Mouse (Mus musculus): Measurements from ENCODE around the gene Abcf1.
"Not testable (repeated sequence)": the region's sequence is repeated elsewhere in the genome, so short reads cannot be mapped to it uniquely, and the experiment has no call there.

Gene Abcf1

GRCm38 (mm10) chr17:35969418-35970389 lies at the start of gene Abcf1:
Gene Abcf1, minus strand, starts transcription at chr17:35969761.
- DNase-seq: peak; percentile 100

GRCm38 (mm10) chr17:36018979-36019378 lies 49.4 kb upstream of the Abcf1 start:
- DNase-seq: peak; percentile 52

- DNase-seq: no peak
These were observed 47.5 kb upstream of the Abcf1 start for GRCm38 (mm10) chr17:36017046-36017445.

GRCm38 (mm10) chr17:36014977-36015376 lies 45.4 kb upstream of the Abcf1 start:
- DNase-seq: no peak

DNA sequence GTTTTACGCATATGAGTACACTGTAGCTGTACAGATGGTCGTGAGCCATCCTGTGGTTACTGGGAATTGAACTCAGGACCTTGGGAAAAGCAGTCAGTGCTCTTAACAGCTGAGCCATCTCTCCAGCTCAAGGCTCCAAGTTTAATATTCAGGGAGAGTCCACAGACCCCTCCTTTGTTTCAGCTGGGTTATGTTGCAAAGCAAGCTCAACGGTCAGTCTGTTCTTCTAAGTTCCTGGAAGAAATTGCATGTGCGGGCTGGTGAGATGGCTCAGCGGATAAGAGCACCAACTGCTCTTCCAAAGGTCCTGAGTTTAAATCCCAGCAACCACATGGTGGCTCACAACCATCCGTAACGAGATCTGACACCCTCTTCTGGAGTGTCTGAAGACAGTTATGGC lies 34.8 kb upstream of the Abcf1 start:
- DNase-seq: not testable (repeated sequence)

DNA sequence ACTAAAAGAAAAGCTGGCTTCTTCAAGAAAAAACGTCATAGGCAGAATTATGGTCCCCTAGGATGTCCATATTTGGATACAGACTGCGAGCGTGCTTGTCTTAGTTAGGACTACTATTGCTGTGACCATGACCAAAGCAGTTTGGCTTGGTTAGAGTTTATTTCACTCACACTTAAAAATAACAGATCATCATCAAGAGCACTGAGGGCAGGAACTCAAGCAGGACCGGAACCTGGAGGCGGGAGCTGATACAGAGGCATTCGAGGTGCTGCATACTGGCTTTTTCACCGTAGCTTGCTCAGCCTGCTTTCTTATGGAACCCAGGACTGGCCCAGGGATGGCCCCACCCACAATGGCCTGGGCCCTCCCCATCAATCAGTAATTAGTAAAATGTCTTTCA lies 33.8 kb upstream of the Abcf1 start:
- no peak for DNase-seq

DNA sequence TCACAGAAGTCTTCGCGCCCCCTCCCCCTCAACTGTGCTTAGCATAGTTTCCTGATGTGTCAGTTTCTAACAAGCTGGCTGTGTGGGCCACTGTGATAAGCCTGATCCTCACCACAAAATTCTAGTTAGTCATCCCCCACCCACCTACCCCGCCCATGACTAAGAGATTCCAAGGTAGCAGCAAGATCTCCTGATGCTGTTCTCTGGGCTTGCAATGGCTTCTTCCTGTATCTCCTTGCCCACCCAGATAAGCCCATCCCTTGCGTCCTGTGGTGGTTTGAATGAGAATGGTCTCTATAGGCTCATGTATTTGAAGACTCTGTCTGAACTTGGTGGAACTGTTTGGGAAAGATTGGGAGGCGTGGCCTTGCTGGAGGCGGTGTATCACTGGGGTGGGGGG lies 32.4 kb upstream of the Abcf1 start:
- DNase-seq: no peak

GRCm38 (mm10) chr17:36001121-36001897 lies 31.7 kb upstream of the Abcf1 start:
- no peak for DNase-seq

DNA sequence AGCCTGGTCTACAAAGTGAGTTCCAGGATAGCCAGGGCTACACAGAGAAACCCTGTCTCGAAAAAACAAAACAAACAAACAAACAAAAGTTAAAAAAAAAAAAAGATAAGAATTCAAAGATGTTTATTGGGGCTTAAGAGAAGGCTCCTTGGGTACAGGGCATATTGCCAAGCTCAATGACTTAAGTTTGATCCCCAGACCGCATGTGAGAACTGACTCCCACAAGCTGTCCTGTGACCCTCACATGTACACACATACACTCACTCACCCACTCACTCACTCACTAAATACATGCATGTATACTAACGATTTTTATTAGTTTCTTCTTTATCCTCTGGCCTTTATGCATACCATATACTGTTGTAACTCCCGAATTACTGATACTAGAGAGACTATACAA lies 30.8 kb upstream of the Abcf1 start:
- DNase-seq: no peak

- no peak for DNase-seq
These were observed 29.8 kb upstream of the Abcf1 start for GRCm38 (mm10) chr17:35999356-35999755.

- DNase-seq: no peak
These were observed 29.2 kb upstream of the Abcf1 start for GRCm38 (mm10) chr17:35998545-35999305.

DNA sequence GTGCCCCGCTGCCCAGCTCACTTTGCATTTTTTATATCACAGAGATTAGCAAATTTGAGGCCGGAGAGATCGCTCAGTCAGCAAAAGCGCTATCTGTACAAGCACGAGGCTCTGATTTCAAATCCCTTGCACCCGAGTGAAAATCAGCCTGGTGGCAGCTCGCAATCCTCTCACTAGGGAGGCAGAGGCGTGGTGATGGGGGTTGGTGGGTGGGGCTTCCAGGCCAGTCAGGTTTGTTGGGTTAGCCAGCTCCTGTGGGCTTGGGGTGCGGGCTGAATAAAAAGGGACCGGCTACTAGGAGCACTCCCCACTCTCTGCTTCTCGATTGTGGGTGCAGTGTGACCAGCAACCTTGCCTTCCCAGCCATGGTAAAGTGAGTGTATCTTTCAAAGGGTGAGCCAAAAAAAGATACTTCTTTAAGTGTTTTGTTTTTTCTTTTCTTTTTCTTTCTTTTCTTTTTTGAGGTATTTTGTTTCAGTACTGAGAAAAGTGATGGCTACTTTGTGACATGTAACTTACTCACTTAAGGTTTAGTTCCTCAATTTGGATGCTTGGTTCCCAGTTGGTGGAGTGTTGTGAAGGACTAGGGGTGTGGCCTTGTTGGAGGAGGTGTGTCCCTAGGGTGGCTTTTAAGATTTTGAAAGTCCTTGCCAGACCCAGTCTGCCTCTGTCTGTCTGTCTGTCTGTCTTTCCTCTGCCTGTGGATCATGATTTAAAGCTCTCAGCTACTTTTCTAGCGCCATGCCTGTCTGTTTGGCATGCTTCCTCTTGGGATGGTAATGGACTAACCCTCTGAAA lies 28.4 kb upstream of the Abcf1 start:
- DNase-seq: peak; percentile 28

DNA sequence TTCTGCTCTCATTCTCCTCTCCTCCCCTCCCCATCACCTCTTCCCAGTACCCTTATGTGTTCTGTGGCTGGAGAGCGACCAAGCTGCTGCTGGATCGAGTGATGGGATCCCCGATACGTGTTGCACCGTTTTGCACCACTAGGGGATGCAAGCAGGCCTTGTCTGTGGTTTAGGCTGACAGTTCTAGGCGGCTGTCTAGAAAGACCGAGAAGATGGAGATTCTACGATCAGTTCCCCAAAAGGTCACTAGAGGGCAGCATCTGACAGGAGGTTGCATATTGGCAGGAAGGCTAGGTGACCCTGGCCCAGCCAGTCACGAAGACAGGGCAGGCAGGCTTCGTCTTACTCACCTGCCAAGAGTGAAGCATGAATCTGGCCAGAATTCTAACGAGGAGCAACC lies 27.4 kb upstream of the Abcf1 start:
- peak; percentile 98 for DNase-seq

GRCm38 (mm10) chr17:35994879-35995240 lies 25.3 kb upstream of the Abcf1 start:
- DNase-seq: no peak

- DNase-seq: peak; percentile 88
These were observed 24.8 kb upstream of the Abcf1 start for GRCm38 (mm10) chr17:35994175-35994878.

GRCm38 (mm10) chr17:35993675-35994074 lies 24.1 kb upstream of the Abcf1 start:
- peak; percentile 87 for DNase-seq

DNA sequence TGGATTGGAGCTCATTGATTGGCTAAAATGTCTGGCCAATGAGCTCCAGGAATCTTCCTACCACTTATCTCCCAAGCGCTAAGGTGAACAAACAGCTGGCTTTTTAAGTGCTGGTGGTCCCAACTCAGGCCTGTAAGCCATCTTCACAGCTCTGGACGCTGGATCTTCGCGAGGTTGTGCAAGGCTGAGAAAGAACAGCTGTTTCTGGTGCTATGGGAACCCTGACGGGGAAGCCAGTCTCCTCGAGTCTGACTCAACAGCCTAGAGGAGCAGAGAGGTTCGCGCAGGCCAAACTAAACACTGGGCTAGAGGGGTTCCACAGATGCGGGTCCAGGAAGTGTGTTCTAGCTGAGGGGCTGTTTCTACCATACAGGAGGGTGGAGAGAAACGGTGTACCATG lies 22.2 kb upstream of the Abcf1 start:
- peak; percentile 50 for DNase-seq

DNA sequence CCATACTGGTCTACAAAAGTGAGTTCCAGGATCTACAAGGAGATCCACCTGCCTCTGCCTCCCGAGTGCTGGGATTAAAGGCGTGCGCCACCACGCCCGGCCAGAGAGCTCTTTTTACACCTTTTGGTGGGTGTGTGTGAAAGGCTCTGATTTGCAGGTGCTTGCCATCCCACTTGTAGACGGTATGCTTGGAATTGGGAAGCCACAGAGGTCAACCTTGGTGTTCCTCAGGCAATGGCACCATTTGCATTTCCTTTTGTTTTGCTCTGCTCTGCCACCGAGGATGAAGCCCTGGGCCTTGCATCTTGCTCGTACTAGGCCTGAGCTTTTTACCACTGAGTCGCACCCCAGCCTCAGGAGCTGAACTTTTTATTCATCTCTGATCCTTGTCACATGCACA lies 12.2 kb upstream of the Abcf1 start:
- DNase-seq: no peak

GRCm38 (mm10) chr17:35980363-35980754 lies 10.8 kb upstream of the Abcf1 start:
- peak; percentile 76 for DNase-seq

GRCm38 (mm10) chr17:35979401-35980362 lies 10.1 kb upstream of the Abcf1 start, which contains the start of the genes Gnl1 and Prr3:
Gene Gnl1, plus strand, starts transcription at chr17:35979851.
Gene Prr3, minus strand, starts transcription at chr17:35980236.
- peak; percentile 94 for DNase-seq

Data from kidney, postnatal 10 days (tissue).